Mouse (Mus musculus) brain, embryonic 18.5 days (tissue): ENCODE measurements at regions not wholly inside any gene's neighbourhood (a gene's known extent, or its start where the extent isn't known, plus 50 kb on each side); places are given as distances from the start of the nearest gene placed in this dataset.

Source experiments
- DNase-seq: peaks from one replicate; pipeline ENCODE4 v3.0.0-alpha.2; 2012; ENCODE audit warnings: low read depth, low spot score

DNA sequence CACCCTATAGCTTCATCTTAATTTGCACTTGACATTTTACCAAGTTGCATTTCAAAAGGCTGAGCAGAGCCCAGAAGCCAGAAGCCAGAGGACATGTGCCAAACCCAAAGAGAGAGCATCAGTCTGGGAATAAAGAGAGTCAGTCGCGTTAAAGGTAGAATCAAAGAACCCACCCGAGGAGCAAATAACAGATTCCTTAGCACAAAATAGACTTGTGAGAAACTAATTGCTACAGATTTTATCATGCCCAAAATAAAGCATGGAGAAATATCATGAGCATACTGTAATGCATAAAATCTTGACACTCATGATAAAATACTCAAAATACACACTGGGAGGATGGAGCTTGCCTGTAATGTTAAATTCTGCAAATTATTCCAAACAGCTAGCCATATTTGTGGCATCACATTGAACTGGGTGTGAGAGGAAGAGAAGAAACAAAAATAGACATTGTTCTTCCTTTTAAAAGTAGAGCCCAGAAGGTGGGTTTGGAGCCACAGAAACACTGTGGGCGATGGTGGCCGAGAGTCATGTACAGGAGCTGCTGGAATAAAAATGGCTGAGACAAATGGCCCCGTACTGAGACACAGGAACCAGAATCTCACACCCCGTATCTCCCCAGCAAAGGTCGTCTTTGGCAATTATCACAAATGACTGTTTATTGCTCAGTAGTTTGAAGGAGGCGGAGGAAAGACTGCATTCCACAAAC lies 317.2 kb downstream of the Klf6 start:
- no peak for DNase-seq

DNA sequence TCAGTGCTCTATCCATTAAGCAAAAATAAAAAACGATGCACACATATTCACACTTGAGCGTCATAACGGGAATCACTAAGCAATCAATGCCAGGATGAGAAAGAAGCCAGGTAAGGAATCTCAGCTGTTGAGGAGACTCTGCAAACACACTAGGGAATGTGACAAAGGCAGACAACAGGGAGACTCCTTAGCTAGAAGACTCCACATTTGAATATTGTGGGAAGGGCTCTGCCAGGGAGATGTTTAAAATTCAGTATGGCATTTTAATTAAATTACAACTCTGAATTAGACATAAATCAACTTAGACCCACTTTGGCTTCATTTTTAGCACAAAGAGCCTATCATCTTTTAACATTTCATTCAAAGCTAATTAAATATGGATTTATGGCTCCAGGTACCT lies 327.9 kb downstream of the Klf6 start:
- DNase-seq, result no peak

DNA sequence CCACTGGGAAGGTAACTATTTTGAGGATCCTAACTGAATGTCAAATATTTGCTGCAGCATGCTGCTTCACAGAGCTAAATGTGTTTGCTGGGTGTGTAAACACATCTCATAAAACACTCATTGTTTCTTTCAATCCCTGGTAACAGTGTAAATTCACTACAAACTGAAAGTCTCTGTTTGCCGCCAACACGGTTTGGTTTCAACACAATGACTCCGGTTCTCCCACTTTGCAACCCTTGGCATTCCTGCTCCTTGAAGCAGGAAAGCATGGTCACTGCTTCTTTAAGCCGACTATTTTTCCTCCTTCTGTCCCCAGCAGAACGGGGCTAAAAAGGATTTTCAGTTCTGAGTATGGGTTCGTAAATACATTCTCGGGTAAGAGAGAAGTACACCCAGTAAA lies 328.3 kb downstream of the Klf6 start:
- no peak for DNase-seq

DNA sequence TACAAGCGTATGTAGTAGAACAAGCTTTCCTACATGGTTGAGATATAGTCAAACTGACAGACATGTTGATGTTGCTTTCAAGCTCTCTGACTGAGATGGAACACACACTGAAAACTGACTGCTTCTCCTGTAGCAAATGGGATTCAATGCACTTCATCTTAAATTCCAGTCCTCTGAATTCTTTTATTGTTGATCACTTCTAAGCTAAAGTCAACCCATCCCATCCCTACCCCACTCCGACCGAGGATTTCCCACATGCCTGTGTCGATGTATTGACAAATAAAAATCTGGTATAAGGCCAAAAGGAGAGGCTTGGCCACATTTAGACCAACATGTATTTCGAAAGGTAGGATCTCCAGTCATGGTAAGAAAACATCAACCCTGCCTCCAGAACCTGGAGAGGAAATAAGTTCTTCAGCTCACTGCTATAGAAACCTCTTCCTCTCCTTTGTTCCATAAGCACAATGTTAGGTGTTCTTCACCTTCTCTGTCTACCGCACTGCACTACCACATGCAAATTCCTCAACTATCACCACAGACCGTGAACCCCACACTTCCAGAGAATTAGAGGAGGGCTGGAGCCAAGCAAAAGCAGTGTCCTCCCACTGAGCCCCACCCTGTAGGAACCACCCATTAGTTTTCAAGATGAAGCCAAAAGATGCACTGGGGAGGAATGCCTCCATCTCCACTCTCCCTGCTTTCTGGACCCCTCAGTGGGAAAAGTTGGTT lies 330.1 kb downstream of the Klf6 start:
- DNase-seq, result no peak

DNA sequence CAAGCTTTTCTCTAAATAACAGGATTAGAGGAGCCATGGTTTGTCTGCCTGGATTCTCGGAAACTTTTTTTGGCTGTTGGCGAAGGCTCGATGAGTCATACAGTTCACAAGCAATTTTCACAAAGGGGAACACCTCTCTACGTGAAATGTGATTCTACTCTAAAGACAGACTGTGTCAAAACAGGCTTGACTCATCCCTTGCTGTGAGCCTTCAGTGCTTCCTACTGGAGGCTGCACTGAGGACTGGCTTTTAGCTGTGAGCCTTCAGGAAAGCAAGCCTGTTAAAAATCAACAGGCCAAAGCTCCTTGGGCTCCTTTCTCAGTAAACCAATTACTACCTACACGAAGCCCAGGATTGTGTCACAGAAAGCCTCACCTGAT lies 330.6 kb downstream of the Klf6 start:
- DNase-seq, result no peak

DNA sequence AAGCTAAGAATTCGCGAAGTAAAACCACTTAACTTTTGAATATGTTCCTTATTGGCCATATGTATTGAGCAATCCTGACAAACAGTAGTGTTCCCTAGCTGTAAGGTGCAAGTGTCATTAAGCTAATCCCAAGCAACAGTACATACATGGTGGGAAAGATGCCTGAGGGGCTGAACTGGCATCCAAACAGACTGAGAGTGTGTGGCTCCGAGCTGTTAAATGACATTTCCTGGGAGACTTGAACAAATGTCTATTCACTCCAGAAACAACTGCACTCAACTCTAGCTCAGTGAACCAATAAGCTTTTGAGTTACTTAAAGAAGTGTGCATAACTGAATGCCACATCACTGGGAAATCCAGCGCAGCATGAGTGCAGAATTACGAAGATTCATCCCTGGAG lies 335.4 kb downstream of the Klf6 start:
- no peak for DNase-seq

DNA sequence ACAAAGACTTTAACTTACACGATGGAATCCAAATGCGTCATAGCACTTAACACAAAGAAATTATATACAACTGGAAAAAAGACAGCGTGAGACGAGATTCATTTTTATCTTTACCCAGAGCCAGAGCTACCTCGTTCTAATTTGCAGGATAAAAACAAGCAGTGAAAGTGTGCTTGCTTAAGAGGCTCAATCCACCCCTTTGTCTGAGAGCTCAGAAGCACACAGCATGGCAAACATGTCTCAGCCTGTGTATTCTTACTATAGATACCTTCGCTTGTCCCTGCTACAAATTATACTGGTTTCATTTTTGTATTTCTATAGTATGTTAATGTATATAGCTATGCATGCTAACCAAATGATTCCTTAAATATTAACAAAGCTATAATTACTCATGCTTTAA lies 337.8 kb downstream of the Klf6 start:
- no peak for DNase-seq

DNA sequence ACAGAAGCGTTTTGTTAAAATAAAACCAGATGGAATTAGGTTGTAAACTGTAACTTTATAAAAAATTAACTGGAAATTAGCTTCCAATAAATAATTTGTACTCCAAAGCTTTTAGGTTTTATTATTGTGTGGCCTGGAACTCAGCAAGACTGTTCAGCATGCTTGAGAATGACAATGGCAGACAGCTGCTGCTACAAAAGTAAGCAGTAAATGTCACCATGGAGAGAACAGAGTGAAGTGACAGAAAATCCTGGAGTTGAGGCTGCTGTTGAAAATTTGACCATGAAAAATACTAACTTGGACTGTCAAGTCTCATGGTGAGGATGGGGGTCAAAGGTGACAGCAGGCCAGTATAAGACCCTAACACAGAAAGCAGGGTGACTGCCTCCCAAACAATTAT lies 340.2 kb downstream of the Klf6 start:
- DNase-seq, result no peak

DNA sequence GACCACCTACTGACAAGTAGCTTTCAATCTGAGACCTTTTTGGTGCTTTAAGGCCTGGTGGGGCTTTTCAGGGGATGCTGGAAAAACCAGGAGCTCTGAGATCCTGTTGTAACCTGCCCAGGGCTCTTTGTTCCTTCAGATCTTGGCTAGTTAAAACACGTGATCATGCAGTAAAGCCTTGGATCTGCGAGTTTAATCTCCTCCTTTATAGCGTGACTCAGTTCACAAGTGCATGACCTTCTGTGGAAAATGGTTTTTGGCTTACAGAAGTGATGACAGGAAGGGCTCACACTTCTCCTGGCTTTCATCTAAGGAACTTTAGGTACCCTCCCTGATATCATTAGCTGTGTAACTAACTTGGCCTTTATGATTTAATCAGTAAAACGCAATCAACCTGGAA lies 343.1 kb upstream of the Pitrm1 start:
- DNase-seq, result no peak

DNA sequence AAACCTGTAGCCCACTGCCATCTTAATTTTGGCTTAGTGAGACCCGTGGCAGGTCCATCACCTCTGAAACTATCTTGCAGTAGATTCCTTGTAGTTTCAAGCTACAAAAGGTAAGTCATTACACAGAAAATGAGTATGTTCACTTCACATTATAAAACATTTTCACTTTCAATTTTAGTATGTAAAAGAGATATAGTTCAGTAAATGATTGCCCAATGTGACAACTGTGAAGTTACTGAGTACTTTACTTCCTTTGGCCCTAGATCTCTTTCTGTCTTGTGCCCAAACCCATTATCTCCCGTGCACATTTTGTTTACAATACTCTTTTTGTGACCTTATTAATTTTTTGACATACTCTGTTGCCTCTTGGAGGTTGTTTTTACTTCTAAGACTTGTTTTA lies 335.4 kb upstream of the Pitrm1 start:
- DNase-seq, result no peak

DNA sequence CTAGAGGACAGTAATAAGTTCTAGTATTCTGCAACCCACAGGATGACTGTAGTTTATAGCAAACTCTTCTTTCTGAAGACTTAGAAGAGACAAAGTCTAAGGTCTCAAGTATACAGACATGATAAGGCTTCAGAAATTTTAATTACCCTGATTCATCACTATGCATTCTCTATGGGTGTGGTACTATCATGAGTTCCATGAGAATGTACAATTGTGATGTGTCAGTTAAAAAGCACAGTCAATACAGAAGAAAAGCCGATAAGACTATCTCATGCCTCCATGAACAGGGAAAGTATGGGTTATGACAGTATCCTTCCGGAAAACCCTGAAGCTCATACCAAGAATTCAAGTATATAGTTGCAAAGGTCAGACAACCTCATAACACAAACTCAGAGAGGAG lies 333.8 kb upstream of the Pitrm1 start:
- no peak for DNase-seq

DNA sequence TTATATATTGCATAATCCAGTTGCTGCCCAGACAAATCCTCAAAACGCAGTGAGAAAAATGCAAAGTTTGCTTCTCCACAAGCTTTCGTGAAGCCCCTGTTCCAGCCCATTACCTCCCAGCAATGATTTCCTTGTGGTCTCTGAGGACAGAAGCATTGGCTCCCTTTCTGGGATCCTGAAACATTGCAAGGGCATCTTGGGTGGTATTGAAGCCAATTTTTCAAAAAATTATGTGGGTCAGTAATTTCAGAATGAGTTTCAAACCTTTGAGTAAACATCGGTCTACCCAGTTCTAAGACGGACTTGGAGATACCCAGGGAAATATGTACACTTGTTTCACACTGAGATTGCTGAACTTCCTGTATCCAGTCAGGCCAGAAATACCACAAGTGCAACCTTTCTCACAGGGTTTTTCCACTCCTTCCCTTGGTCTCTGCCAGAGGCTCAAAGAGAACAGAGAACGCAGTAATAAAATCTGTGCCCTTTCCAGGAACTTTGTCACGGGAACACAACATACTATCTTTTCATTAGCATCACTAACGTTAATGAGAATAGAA lies 321.8 kb upstream of the Pitrm1 start:
- DNase-seq, result no peak

DNA sequence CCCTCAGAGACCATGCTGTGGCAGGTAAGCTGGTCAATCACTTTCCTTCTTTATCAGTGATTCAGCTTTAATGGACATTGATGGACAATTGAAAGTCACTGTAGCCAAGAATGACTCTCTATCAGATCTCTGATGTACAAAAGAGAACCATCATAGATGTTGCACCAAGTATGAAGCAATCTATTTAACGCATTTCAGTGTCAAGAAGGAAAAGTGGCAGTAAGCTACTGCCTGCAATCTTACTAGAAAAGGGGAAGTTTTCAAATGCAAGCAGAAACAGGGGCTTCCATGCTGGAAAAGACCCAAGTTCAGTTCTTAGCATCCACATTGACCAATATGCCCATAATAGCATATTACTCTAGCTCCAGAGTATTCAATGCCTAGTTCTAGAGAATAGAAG lies 319.7 kb upstream of the Pitrm1 start:
- DNase-seq, result no peak

DNA sequence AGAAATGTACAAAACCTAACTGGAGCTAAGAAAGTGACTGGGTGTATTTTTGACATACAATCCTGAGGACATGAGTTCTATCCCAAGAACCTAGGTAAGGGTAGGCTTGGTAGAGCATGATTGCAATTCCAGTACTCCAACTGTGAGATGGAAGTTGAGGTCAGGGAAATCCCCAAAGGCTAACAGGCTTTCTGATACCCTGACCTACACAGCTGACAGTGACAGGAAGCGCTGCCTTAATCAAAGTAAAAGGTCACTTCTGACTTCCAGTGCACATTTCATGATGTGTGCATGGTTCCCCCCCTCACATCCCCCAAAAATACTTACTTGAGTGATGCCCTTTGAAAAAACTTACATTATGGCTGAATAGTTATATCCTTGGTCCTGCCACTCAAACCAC lies 312.6 kb upstream of the Pitrm1 start:
- DNase-seq, result no peak

DNA sequence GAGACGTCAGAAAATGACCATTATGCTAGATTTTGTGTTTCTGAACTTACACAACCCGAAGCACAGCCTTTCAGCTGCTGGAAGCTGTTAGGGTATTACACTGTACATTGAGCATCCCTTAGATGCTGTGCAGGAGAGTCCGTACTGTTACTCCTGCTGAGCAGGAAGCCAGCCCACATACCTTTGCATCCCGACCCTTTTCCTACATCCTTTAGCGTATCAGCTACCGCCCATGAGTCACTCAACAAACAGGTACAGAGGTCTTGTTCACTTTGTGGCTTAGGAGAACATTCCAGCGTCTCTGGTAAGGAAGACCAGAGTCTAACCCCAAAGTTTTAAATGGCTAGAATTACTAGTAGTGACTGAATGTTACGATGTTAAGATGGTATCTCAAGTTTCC lies 311.4 kb upstream of the Pitrm1 start:
- no peak for DNase-seq

DNA sequence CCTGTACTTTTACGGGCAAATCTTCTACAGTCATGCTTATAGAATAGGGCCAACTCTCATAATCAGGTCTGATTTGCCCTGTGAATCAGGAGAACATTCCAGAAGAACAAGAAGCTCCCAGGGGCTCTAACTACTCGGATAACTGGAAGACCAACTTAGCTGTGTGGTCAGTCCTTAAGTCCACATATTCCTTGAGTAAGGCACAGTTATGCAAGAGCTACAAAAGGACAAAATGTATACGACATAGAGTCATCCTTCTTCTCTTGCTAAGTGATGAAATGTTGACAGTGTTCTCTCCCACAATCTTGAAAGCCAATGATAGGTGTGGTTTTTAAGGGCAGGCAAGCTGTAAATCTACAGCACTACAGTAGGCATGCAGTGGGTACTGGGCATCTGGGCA lies 310.7 kb upstream of the Pitrm1 start:
- DNase-seq, result no peak

DNA sequence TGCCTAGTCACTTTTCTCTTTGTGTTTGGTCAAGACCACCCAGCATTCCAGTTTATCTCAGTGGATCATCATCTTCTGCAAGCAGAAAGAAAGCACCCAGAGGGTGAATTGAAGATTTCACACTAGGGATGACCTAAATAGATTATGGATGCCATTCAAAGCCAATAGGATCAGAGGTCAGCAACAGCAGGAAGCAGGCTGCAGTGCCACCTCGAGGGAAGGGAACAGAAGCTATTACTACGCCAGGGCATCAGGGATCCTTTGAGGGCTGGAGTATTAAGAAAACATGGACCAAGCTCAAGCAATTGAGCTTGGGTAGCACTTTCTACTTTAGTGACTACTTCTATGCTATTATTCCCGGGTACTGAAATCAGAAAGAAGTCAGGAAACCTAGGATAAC lies 307.1 kb upstream of the Pitrm1 start:
- DNase-seq, result no peak

DNA sequence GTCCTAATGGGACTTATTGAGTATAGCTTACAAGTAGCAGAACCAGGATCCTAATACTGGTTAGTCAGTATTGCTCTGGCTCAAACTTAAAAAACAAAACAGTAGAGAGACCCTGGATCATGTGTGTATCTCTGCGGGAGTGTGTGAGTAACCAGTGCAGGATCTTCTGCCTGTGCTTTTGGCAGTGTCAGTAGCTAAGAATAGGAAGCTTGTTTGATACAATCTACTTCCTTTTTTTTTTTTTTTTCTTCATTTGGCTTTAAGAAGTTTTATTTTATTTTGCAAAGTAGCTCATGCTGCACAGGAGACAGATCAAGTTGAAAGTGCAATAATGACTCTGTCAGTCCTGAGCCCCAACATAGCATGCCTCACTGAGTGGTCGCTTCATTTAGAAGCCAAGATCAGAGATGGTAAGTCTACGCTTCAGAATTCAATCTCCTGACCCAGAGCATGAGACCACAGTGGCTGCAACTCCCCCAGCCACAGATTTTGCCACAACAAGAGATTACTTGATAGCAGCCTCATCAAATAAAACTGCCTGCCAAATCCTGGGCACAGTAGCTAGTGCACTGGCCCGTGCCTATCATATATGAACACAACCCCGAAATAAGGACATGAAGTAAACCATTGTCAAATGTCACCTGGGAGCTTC lies 306.4 kb upstream of the Pitrm1 start:
- DNase-seq, result no peak

DNA sequence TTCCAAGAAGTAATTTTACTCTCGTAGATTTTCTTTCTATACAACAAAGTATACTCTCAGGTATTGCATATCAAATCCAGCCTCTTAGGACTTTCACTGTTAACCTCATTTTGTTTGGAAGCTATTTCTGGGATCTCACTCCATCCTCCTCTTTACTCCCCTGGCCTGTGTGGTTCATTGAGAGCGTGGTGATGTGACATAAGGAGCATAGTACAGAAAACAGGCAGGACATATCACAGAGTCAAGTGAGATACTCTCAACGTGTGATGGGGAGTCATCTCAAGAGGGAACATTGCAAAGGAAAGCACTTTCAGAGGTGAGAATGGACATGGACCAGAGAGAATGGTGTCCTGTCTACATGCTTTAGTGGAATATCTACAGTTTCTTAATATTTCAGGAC lies 297.8 kb upstream of the Pitrm1 start:
- no peak for DNase-seq

DNA sequence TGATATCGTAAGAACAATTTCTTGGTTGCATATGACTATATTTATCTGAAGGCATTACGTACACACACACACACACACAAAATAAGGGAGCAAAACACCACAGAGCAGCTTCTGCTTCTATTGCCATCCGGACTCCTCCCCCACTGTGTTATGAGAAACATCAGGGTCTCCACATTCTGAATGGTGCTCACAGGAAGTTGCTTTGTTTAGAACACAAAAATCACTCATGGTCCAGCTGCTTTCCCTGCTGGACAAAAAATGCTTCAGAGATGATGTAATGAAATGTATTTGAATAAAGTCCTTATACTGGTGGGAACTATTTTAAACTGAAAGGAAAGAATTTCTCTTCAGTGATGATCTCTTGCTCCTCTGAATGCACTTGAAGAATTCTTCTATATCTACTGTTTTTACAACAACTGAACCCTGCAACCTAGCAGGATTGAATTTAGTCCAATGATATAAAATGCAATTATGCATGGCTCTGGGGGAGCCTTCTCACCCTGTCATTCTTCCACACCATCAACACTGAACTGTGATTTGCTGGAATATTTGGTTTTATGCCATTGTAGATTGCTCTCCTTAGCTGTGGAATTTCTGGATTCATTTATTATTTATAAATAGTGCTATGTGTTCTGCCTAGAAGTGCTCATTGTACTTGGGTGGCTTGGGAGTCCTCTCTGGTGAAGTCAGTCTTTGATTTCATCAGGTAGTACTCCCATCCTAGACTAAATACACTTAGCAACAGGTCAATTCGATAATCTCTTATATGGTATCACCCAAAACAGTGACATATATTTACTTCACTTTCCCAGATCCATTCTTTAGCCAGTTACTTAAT lies 296.7 kb upstream of the Pitrm1 start:
- no peak for DNase-seq

DNA sequence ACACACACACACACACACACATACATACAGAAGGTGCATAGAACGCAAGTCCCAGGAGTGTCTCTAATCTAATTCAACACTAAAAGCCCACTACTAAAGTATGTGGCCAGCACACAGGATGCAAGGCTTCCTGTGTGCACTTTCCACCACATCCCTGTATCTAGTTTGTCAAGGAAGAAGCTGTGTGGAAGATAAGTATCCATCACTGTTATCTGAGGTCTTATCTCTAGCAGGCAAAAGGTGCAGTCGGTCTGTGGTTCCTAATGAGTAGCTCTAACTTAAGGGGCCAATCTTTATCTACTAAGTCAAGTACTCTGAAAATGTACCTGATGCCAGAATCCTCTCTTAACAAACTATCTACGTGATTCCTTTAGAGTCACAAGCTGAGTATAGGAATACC lies 295.8 kb upstream of the Pitrm1 start:
- no peak for DNase-seq

DNA sequence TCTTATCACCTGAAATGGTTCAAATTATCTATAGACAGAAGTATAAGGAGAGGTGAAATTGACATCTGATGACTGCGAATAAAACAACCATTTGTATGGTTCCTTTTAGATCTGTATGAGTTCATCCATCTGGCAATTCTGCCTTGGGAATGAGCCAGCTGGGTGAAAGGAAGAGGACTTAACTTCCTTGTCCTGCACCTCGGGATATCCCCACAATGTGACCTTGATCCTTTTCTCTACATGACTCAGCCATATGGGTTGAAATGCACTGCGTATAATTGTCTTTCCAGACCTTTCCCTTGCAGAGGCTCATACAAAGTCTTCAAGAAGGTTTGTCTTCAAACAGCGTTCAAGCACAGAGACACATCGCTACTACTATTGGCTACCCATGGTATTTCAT lies 292.6 kb upstream of the Pitrm1 start:
- no peak for DNase-seq
